Mouse (Mus musculus) CH12.LX (cell line): ENCODE measurements around the gene Asic2.

Experiments
- BHLHE40 ChIP-seq: IDR thresholded peaks from 2 replicates; pipeline ENCODE4 v1.6.1; 2011; ENCODE audit warnings: mild to moderate bottlenecking, low read depth, low read length, improper control_type of control experiment
- CTCF ChIP-seq, 2 experiments: IDR thresholded peaks in 1 of 2; conservative IDR thresholded peaks in 1 of 2; 2 replicates each; pipeline ENCODE4 v1.5.1; 2011 to 2012; ENCODE audit warnings: low read depth in 2 of 2, low read length in 2 of 2, improper control_type of control experiment in 1 of 2, inconsistent platforms in 1 of 2, mild to moderate bottlenecking in 1 of 2, moderate library complexity in 1 of 2
- ELF1 ChIP-seq: IDR thresholded peaks from 2 replicates; pipeline ENCODE4 v1.6.1; 2014; ENCODE audit warnings: low read depth, mild to moderate bottlenecking, inconsistent platforms, low read length, improper control_type of control experiment
- MAX ChIP-seq: IDR thresholded peaks from 2 replicates; pipeline ENCODE4 v1.6.1; 2011; ENCODE audit warnings: low read length, improper control_type of control experiment
- PAX5 ChIP-seq: IDR thresholded peaks from 2 replicates; pipeline ENCODE4 v1.6.1; 2012; ENCODE audit warnings: low read length, inconsistent platforms, mixed read lengths
- POLR2A ChIP-seq: IDR thresholded peaks from 2 replicates; pipeline ENCODE4 v1.6.1; 2011; ENCODE audit warnings: low read depth, mild to moderate bottlenecking, improper control_type of control experiment, low read length
- POLR2AphosphoS2 ChIP-seq: IDR thresholded peaks from 2 replicates; pipeline ENCODE4 v1.6.1; 2011; ENCODE audit warnings: low read depth, low read length, improper control_type of control experiment
- SMC3 ChIP-seq: IDR thresholded peaks from 2 replicates; pipeline ENCODE4 v1.6.1; 2011; ENCODE audit warnings: low read depth, low read length, improper control_type of control experiment
- UBTF ChIP-seq: IDR thresholded peaks from 2 replicates; pipeline ENCODE4 v1.6.1; 2012; ENCODE audit warnings: low read depth, mild to moderate bottlenecking, inconsistent platforms, low read length, improper control_type of control experiment, moderate library complexity
- ZKSCAN1 ChIP-seq: IDR thresholded peaks from 2 replicates; pipeline ENCODE4 v1.6.1; 2012; ENCODE audit warnings: low read depth, inconsistent platforms, low read length, improper control_type of control experiment, borderline replicate concordance

DNA sequence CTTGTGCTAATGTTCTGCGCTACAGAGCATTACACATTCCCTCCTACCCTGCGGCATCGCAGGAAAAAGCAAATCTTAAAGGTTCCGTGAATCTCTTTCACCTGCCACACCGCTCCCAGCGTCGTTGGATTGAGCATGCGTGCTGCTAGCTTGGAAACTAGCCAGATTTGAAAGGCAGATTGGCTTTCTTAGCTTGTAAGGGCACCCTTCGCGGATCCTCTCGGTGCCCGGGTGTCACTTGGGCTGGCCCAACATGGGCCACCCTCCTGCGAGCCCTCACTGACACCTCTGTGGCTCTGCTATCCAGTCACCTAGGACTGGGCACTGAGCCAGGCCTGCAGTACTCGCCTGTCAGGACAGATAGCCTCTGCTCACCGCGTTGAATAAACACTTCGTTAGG, 380.3 kb downstream of the Asic2 start:
- TF ChIP-seq SMC3: no peak
- TF ChIP-seq POLR2AphosphoS2: no peak
- no peak for TF ChIP-seq BHLHE40
- no peak for TF ChIP-seq ZKSCAN1
- no peak for TF ChIP-seq MAX
- TF ChIP-seq CTCF (conservative IDR thresholded peaks at IDR 0.05 in 1 of 2, IDR thresholded peaks at IDR 0.05 in 1 of 2; ENCODE audit: low read depth in 2 of 2, low read length in 2 of 2): no peak
- TF ChIP-seq POLR2A: no peak
- TF ChIP-seq PAX5: no peak
- no peak for TF ChIP-seq UBTF
- no peak for TF ChIP-seq ELF1
